Mouse (Mus musculus) hindbrain, embryonic 16.5 days (tissue): ENCODE data around the gene Cacna1a. TPM values are rescaled to one million over a fixed set of nuclear protein-coding genes. Genes with fewer than 3 reads are reported as not detected.

Experiments used
- ATAC-seq: fragments of 200-750 bp; cut with Nextera tagmentation; 2 replicates; pipeline ENCODE4 v1.8.0; 2017; ENCODE audit warnings: moderate TSS enrichment, moderate library complexity
- H3K27ac ChIP-seq: fragments of 300-500 bp; sonication (generic); 2 replicates; pipeline ENCODE4 v1.5.1; 2014; ENCODE audit warnings: low read depth, mild to moderate bottlenecking, control low read depth, low read length, moderate library complexity
- H3K27me3 ChIP-seq: fragments of 300-500 bp; sonication (generic); replicated peaks from 2 replicates; pipeline ENCODE4 v1.6.1; 2014; ENCODE audit warnings: low read length; ENCODE audit not compliant: control insufficient read depth, insufficient read depth
- H3K36me3 ChIP-seq: fragments of 300-500 bp; sonication (generic); 2 replicates; pipeline ENCODE4 v1.6.1; 2014; ENCODE audit warnings: mild to moderate bottlenecking, low read length, moderate library complexity, mixed read lengths; ENCODE audit not compliant: control insufficient read depth, insufficient read depth
- H3K4me1 ChIP-seq: fragments of 300-500 bp; sonication (generic); 2 replicates; pipeline ENCODE4 v1.6.1; 2014; ENCODE audit warnings: low read depth, low read length; ENCODE audit not compliant: control insufficient read depth, insufficient read depth
- H3K4me2 ChIP-seq: fragments of 300-500 bp; sonication (generic); 2 replicates; pipeline ENCODE4 v1.6.1; 2014; ENCODE audit warnings: mild to moderate bottlenecking, low read length, control low read depth, moderate library complexity
- H3K4me3 ChIP-seq: fragments of 300-500 bp; sonication (generic); 2 replicates; pipeline ENCODE4 v1.5.1; 2014; ENCODE audit warnings: mild to moderate bottlenecking, low read length, control low read depth, moderate library complexity
- H3K9ac ChIP-seq: fragments of 300-500 bp; sonication (generic); 2 replicates; pipeline ENCODE4 v1.6.1; 2014; ENCODE audit warnings: low read depth, mild to moderate bottlenecking, control low read depth, low read length, moderate library complexity
- H3K9me3 ChIP-seq: fragments of 300-500 bp; sonication (generic); 2 replicates; pipeline ENCODE4 v1.6.1; 2014; ENCODE audit warnings: mild to moderate bottlenecking, low read length, moderate library complexity; ENCODE audit not compliant: control insufficient read depth
- WGBS: fragments of 180-500 bp; shearing (Covaris S2); extraction: QIAGEN DNeasy Blood & Tissue Kit; methylation state at CpG from one replicate; pipeline ENCODE4 v1.1.7; 2014; 5-methylcytosine and 5-hydroxymethylcytosine counted together
- polyA plus RNA-seq: library from polyadenylated mRNA; unstranded; fragments of >200 nt; fragmentation: Nextera tagmentation; extraction: Ambion mirVana; gene quantifications from 2 replicates; pipeline ENCODE4 v1.2.1, GENCODE M21; 2015

Cacna1a gene
- polyA plus RNA-seq, 1 experiment from 2014 or later = 17.1 TPM

DNA sequence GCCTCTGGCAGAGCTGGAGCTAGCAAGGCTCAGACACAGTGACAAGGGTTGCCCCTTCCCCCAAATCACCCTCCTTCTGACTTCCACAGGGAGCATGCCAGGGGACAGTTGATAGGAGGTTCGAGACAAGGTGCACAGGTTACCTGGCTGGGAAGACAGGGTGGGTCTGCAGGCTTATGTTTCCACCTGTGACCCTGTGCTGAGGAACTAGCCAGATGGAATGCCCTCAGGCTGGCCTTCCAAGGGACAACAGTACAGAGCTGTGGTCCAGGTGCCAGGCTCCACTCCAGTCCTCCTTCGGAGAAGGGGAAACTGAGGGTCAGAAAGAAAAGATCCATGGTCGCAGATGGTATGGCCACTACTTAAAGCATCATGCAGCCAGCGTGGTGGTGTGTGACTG lies 165.4 kb downstream of the Cacna1a start:
- Histone ChIP-seq H3K4me2 (no peak overlapping the region), H3K36me3 (0 out of 2 replicates have a peak, but pooled peaks cover 9% of the 10 kb centered on the region), H3K27ac (no peak overlapping the region; the same call in none of the 2 replicates), H3K4me3 (no peak overlapping the region), H3K9ac (no peak overlapping the region), H3K27me3 (peaks cover 21% of the 10 kb centered on the region), H3K4me1 (peaks cover 9% of the 10 kb centered on the region), H3K9me3 (no peaks in the 10 kb centered on the region)
- ATAC-seq = no peak
- 71% methylated on average over 4 of the region's 4 CpGs for WGBS

DNA sequence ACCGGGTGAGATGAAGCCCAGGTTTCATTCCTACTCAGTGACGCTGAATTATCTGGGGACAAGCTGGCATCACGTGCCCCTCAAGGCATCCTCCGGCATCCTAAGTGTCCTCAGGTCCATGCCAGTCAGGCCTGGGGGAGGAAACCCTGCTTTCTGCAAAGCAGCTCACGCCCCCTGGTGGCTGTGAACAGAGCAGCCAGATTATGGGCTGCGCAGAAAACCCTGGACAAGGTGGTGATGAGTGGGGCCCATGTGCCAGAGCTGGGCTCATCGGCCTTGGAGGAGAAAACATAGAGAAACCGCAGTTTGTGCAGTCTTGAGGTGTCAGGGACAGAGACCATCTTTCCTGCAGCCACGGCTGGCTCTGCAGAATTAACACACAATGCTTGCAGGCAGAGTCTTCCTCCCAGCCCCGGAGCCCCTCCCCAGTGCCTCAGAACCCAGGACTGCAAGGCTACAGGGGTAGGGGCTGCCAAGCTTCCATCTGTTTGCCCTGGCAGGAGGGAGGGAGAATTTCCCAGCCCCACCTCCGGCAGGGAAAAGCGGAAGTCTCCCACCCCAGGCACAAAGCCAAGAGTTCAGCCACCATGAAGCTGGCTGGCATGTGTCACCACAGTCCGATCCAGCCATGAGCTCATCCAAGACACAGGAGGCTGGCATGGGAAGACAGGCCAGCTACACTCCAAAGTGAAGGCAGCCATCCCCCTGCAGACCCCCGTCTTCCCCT lies 166.2 kb downstream of the Cacna1a start:
- ATAC-seq = peak; percentile 90
- Histone ChIP-seq H3K27me3 (peaks cover 23% of the 10 kb centered on the region), H3K4me1 (peaks cover 14% of the 10 kb centered on the region), H3K36me3 (0 out of 2 replicates have a peak, but pooled peaks cover 9% of the 10 kb centered on the region), H3K9me3 (no peaks in the 10 kb centered on the region), H3K27ac (peak overlapping the region; percentile 75), H3K4me2 (peak overlapping the region; percentile 38), H3K4me3 (no peak overlapping the region), H3K9ac (peak overlapping the region; percentile 43; the same call in 1 of the 2 replicates)
- WGBS = 36% methylated on average over 14 of the region's 14 CpGs

DNA sequence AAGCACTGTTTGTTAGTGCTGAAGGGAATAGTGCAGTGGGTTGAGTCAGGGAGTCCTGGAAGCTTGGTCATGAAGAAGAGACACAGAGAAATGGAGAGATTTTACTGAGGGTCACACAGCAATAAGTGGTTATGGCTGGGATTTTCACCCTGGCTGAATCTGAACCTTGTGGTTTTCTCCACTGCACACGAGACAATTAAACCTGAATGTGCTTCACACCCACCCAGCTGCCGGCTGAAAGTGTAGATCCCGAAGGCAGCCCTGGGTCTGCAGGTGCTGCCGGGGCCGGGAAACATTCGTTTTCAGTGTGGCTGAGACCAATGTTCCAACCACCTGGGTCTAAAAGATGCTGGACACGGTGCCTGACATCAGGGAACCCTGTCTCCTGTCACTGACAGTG lies 167.0 kb downstream of the Cacna1a start:
- no peak for ATAC-seq
- H3K9ac ChIP-seq = no peak overlapping the region
- 0 out of 2 replicates have a peak, but pooled peaks cover 9% of the 10 kb centered on the region for H3K36me3 ChIP-seq
- WGBS = 67% methylated on average over 7 of the region's 7 CpGs
- peaks cover 23% of the 10 kb centered on the region for H3K27me3 ChIP-seq
- no peak overlapping the region for H3K4me2 ChIP-seq
- H3K4me3 ChIP-seq = no peak overlapping the region
- no peaks in the 10 kb centered on the region for H3K9me3 ChIP-seq
- H3K4me1 ChIP-seq = peaks cover 14% of the 10 kb centered on the region
- H3K27ac ChIP-seq = peak overlapping the region; percentile 75

DNA sequence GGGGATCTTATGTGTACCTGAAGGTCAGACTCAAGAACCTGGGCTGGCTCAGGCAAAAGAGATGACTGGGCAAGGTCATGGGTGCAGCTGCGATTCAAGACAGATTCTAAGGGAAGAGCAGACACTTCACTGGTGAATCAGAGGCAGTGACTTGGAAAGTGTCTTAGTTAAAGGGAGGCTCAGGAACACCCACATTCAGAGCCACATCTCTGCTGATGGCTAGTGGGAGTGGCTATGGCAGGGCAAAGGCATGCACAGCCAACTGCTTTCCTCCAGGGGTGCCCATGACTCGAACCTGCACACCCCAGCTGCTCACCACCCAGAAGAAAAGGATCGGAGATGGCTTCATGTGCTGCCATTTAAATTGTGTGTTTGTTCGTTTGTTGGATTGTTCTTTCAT lies 169.7 kb downstream of the Cacna1a start:
- WGBS = 68% methylated on average over 4 of the region's 4 CpGs
- no peak for ATAC-seq
- no peak overlapping the region for H3K27ac ChIP-seq
- H3K27me3 ChIP-seq = peaks cover 23% of the 10 kb centered on the region
- no peak overlapping the region for H3K4me2 ChIP-seq
- no peaks in the 10 kb centered on the region for H3K36me3 ChIP-seq
- peaks cover 14% of the 10 kb centered on the region for H3K4me1 ChIP-seq
- H3K9ac ChIP-seq = no peak overlapping the region
- no peak overlapping the region for H3K4me3 ChIP-seq
- no peaks in the 10 kb centered on the region for H3K9me3 ChIP-seq

DNA sequence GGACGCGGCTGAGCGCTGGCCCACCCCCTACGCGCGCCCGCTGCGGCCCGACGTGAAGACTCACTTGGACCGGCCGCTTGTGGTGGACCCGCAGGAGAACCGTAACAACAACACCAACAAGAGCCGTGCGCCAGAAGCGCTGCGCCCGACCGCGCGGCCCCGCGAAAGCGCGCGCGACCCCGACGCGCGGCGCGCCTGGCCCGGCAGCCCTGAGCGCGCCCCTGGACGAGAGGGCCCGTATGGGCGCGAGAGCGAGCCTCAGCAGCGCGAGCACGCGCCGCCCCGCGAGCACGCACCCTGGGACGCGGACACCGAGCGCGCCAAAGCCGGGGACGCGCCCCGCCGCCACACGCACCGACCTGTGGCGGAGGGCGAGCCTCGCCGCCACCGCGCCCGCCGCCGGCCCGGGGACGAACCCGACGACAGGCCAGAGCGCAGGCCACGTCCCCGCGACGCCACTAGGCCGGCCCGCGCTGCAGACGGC lies 170.9 kb downstream of the Cacna1a start:
- Histone ChIP-seq H3K4me3 (peak overlapping the region; percentile 41), H3K36me3 (no peaks in the 10 kb centered on the region), H3K27ac (no peak overlapping the region), H3K4me2 (peak overlapping the region; percentile 64), H3K9me3 (no peaks in the 10 kb centered on the region), H3K9ac (peak overlapping the region; percentile 44), H3K4me1 (peaks cover 14% of the 10 kb centered on the region), H3K27me3 (peaks cover 23% of the 10 kb centered on the region)
- no peak for ATAC-seq
- 1% methylated on average over 68 of the region's 84 CpGs for WGBS

DNA sequence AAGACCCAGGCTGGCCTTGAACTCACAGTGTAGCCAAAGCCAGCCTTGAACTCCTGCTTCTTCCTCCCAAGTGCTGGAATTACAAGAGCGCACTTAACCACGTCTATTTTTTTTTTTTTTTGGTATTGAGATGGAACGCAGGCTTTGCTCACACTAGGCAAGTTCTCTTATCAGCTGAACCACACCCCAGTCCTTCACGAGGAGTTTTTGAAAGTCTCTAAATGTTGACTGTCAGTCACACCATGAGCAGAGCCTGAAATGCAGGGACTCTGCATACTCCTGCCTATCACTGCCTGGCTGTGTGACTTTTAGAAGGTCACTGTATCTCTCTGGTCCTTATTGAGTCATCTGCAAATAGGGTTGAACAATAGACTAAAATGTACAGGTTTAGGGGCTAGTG lies 173.5 kb downstream of the Cacna1a start:
- H3K4me1 ChIP-seq = peaks cover 11% of the 10 kb centered on the region; the same call in 1 of the 2 replicates
- no peak overlapping the region for H3K4me3 ChIP-seq
- 94% methylated on average over 4 of the region's 4 CpGs for WGBS
- H3K36me3 ChIP-seq = no peaks in the 10 kb centered on the region
- no peaks in the 10 kb centered on the region for H3K9me3 ChIP-seq
- no peak overlapping the region for H3K27ac ChIP-seq
- no peak overlapping the region for H3K4me2 ChIP-seq
- no peak overlapping the region for H3K9ac ChIP-seq
- ATAC-seq = no peak
- H3K27me3 ChIP-seq = peaks cover 15% of the 10 kb centered on the region

DNA sequence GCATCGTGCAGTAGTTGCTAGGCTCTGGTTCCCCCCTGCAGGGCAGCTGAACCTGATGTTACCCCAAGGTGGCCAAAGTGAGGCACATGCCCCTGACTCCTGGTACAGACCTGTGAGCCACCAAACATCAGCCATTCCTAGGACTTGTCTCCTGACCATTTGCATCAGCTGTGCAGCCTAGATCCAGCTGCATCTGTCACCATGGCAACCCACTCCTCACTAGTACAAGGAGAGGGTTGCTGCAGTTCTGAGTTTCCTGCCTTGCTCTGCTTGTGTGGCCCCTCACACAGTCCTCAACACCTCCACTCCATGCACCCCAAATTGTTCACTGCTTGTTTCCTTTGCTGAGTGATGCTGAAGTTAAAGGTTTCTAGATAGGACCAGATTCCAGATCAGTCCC lies 175.8 kb downstream of the Cacna1a start:
- no peaks in the 10 kb centered on the region for H3K9me3 ChIP-seq
- H3K4me2 ChIP-seq = no peak overlapping the region
- no peak overlapping the region for H3K4me3 ChIP-seq
- no peaks in the 10 kb centered on the region; the same call in 1 of the 2 replicates for H3K27me3 ChIP-seq
- H3K9ac ChIP-seq = no peak overlapping the region; the same call in 1 of the 2 replicates
- H3K36me3 ChIP-seq = peaks cover 7% of the 10 kb centered on the region
- H3K27ac ChIP-seq = no peak overlapping the region
- WGBS = 44% methylated on average over 1 of the region's 1 CpGs
- peak; percentile 72 for ATAC-seq
- H3K4me1 ChIP-seq = peaks cover 8% of the 10 kb centered on the region; the same call in 1 of the 2 replicates

DNA sequence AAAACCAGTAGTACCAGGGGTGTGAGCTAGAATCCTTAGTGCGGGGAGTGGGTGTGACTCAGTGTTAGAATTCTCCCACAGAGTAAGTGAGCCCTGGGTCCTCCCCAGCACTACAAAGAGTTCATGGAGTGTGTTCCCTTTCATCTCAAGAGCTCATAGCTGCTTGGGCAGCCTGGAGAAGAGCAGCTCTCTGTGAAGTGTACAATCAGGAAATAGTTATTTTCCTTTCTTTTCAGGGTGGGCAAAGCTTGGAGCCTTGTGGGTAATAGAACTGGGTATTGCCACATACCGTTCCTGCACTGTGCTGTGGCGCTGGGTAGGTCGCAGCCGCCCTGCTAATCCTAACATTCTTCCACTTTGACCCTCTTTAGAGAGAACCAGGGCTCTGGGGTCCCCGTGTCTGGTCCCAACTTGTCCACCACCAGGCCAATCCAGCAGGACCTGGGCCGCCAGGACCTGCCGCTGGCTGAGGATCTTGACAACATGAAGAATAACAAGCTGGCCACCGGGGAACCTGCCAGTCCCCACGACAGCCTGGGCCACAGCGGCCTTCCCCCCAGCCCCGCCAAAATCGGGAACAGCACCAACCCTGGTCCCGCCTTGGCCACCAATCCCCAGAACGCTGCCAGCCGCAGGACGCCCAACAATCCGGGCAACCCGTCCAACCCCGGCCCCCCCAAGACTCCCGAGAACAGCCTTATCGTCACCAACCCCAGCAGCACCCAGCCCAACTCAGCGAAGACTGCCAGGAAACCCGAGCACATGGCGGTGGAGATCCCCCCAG lies 177.5 kb downstream of the Cacna1a start:
- Histone ChIP-seq H3K4me2 (no peak overlapping the region), H3K4me1 (peaks cover 7% of the 10 kb centered on the region; the same call in 1 of the 2 replicates), H3K4me3 (no peak overlapping the region), H3K27me3 (no peaks in the 10 kb centered on the region), H3K27ac (no peak overlapping the region), H3K9ac (no peak overlapping the region), H3K36me3 (peaks cover 7% of the 10 kb centered on the region), H3K9me3 (no peaks in the 10 kb centered on the region)
- ATAC-seq = no peak
- WGBS = 80% methylated on average over 25 of the region's 25 CpGs

DNA sequence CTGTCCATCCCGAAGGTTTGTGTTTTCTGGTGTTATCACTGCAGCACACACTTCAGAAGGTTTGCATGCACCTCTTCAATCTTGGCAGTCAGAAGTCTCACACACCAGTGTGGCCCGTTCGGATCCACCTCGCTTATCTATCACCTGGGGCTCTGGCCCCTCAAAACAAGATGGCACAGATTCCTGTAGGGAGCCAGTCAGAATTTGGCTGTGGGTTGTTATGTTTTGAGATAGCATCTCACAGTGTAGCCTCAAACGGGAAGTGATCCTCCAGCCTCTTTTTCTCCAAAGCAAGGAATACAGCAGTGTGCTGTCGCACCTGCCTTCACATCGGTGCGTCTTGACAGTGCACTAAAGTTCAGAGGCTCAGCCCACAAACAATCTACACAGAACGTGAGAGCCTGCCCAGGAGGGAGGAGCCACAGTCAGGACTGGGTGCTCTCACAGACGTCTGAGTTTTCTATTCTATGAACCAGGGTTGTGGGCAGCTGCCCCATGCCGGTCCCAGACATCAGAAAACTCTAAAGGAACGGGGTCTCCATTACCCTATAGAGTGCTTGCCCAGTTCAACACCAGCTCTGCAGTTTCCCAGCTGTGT lies 178.7 kb downstream of the Cacna1a start:
- Histone ChIP-seq H3K9ac (no peak overlapping the region), H3K4me3 (no peak overlapping the region), H3K4me1 (peaks cover 7% of the 10 kb centered on the region; the same call in 1 of the 2 replicates), H3K36me3 (peaks cover 9% of the 10 kb centered on the region), H3K9me3 (no peaks in the 10 kb centered on the region), H3K27me3 (no peaks in the 10 kb centered on the region), H3K27ac (no peak overlapping the region), H3K4me2 (no peak overlapping the region)
- WGBS = 89% methylated on average over 12 of the region's 12 CpGs
- ATAC-seq = no peak
